Mouse (Mus musculus) olfactory bulb, adult 2 months (tissue): ENCODE measurements around the gene Atp1a2. TPM values are rescaled to one million over a fixed set of nuclear protein-coding genes. Genes with fewer than 3 reads are reported as not detected.

Experiments
- H3K27ac ChIP-seq: fragments of 200-500 bp; 2 replicates; pipeline ENCODE4 v1.5.1; 2012; ENCODE audit warnings: low read depth, low read length; ENCODE audit not compliant: insufficient read depth
- H3K4me1 ChIP-seq: fragments of 200-500 bp; 2 replicates; pipeline ENCODE4 v1.6.1; 2012; ENCODE audit warnings: low read length; ENCODE audit not compliant: control insufficient read depth, insufficient read depth
- H3K4me3 ChIP-seq: fragments of 200-500 bp; 2 replicates; pipeline ENCODE4 v1.5.1; 2012; ENCODE audit warnings: mild to moderate bottlenecking, low read depth, low read length, moderate library complexity; ENCODE audit not compliant: insufficient read depth
- CTCF ChIP-seq: fragments of 200-500 bp; IDR thresholded peaks from 2 replicates; pipeline ENCODE4 v1.5.1; 2012; ENCODE audit warnings: low read depth, mild to moderate bottlenecking, low read length, moderate library complexity; ENCODE audit not compliant: insufficient read depth
- POLR2A ChIP-seq: fragments of 200-500 bp; IDR thresholded peaks from 2 replicates; pipeline ENCODE4 v1.6.1; 2012; ENCODE audit warnings: mild to moderate bottlenecking, low read depth, low read length, moderate library complexity; ENCODE audit not compliant: insufficient read depth
- WGBS: fragments of 180-500 bp; shearing (Covaris S2); methylation state at CpG from one replicate; pipeline ENCODE4 v1.1.7; 2018; 5-methylcytosine and 5-hydroxymethylcytosine counted together
- polyA plus RNA-seq: library from polyadenylated mRNA; stranded (reverse); fragments of >200 nt; gene quantifications from 2 replicates; pipeline ENCODE4 v1.2.4, GENCODE M21; 2012; ENCODE audit warnings: low replicate concordance; ENCODE audit not compliant: missing spikeins, insufficient read depth, insufficient read length

The Atp1a2 gene
- polyA plus RNA-seq, 1 experiment, result 130 TPM

- Histone ChIP-seq H3K4me1 (peaks cover 39% of the 10 kb centered on the region), H3K27ac (no peak overlapping the region), H3K4me3 (no peak overlapping the region)
- 86% methylated on average over 11 of the region's 11 CpGs for WGBS
- no peak for TF ChIP-seq POLR2A
- no peak for TF ChIP-seq CTCF
Measured at GRCm38 (mm10) chr1:172288900-172289616, 8.8 kb downstream of the Atp1a2 start.

GRCm38 (mm10) chr1:172286740-172287139 lies 11.1 kb downstream of the Atp1a2 start:
- TF ChIP-seq CTCF (no peak), POLR2A (no peak)
- Histone ChIP-seq H3K4me3 (no peak overlapping the region), H3K4me1 (peaks cover 32% of the 10 kb centered on the region), H3K27ac (no peak overlapping the region)
- WGBS, result 51% methylated on average over 5 of the region's 5 CpGs

- Histone ChIP-seq H3K27ac (no peak overlapping the region), H3K4me3 (no peak overlapping the region), H3K4me1 (peaks cover 51% of the 10 kb centered on the region)
- WGBS, result 81% methylated on average over 14 of the region's 14 CpGs
- TF ChIP-seq POLR2A (no peak), CTCF (no peak)
Measured at GRCm38 (mm10) chr1:172284221-172284620, 13.6 kb downstream of the Atp1a2 start.

DNA sequence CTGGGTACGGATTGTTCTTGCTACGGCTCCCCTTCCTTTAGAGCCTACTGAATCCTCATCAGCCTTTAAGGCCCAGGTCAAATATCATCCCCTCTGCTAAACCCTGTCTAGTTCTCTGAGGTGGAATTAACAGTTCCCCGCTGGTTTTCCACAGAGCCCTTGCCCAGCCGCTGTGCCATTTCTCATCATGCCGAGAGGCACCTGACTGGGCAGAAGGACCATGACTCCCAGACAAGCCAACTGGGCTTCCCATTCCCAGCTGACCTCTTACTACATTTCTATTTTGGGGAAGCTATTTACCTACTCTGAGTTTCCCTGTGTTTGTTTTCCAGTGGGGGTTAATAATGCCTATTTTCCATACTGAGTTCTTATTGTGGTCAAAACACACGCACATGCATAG lies 14.8 kb downstream of the Atp1a2 start:
- 86% methylated on average over 6 of the region's 6 CpGs for WGBS
- no peak overlapping the region for H3K27ac ChIP-seq
- TF ChIP-seq CTCF (no peak), POLR2A (no peak)
- H3K4me3 ChIP-seq, result no peak overlapping the region
- H3K4me1 ChIP-seq, result peaks cover 51% of the 10 kb centered on the region

DNA sequence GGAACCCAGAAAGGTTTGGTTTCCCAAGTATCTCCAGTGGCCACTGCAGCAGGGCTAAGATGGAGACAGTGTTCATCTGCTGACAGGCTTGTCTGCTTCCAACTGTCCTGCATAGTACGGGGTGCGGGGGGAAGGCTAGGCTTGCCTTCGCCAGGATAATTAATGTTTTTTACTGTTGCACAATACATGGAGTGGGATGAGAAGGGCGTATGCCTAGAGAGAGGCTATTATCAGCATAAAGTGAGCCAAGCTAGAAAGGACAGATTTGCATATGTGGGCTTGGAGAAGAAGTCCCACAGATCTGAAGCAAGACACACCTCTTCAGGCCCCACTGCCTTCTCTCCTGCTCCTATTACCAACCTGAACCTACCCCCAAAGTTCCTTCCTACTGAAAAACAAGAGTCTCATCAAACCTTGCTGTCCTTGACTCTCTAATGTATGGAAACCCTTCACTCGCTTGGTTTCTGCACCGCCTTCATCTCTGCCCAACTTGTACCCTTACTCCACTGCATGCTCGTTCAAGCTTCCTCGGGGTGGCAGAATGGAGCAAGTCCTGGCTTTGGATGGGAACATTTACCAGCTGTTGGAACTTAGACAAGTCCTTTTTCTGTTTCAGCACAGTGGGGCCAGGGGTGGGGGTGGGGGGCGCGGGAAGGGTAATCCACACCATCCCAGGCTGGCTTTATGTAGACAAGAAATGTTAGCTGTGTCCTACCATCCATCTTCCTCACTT lies 16.2 kb downstream of the Atp1a2 start:
- H3K27ac ChIP-seq, result no peak overlapping the region
- H3K4me3 ChIP-seq, result no peak overlapping the region
- TF ChIP-seq POLR2A, result no peak
- H3K4me1 ChIP-seq, result peaks cover 48% of the 10 kb centered on the region
- WGBS, result 30% methylated on average over 10 of the region's 10 CpGs

- no peak overlapping the region for H3K4me3 ChIP-seq
- peaks cover 35% of the 10 kb centered on the region for H3K4me1 ChIP-seq
- TF ChIP-seq CTCF (no peak), POLR2A (no peak)
- H3K27ac ChIP-seq, result no peak overlapping the region
- WGBS, result 72% methylated on average over 16 of the region's 16 CpGs
Measured at GRCm38 (mm10) chr1:172279768-172280509, 17.9 kb downstream of the Atp1a2 start.

- TF ChIP-seq CTCF (no peak), POLR2A (no peak)
- Histone ChIP-seq H3K4me1 (peaks cover 28% of the 10 kb centered on the region), H3K4me3 (no peak overlapping the region), H3K27ac (no peak overlapping the region)
- 86% methylated on average over 13 of the region's 13 CpGs for WGBS
Measured at GRCm38 (mm10) chr1:172278328-172278727, 19.5 kb downstream of the Atp1a2 start.

DNA sequence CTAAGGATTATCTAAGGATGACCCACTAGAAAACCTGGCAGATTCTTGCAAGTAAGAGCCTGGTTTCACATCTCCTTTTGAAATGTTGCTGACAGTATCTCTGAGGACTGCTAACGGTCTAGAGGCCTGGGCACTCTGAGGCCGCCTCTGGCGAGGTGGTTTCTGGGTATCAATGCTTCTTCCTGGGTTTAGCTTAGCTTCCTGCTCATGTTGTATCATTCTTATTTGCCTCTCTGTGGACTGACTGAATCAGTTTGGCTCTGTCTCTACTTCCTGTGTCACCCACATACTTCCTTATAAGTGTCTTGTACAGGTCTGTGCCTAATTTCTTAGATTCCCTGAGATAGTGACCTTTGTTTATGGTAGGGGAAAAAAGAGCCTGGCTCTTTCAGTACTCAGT lies 20.7 kb downstream of the Atp1a2 start:
- Histone ChIP-seq H3K27ac (no peak overlapping the region), H3K4me1 (peaks cover 22% of the 10 kb centered on the region), H3K4me3 (no peak overlapping the region)
- TF ChIP-seq CTCF, result no peak
- 78% methylated on average over 3 of the region's 3 CpGs for WGBS

DNA sequence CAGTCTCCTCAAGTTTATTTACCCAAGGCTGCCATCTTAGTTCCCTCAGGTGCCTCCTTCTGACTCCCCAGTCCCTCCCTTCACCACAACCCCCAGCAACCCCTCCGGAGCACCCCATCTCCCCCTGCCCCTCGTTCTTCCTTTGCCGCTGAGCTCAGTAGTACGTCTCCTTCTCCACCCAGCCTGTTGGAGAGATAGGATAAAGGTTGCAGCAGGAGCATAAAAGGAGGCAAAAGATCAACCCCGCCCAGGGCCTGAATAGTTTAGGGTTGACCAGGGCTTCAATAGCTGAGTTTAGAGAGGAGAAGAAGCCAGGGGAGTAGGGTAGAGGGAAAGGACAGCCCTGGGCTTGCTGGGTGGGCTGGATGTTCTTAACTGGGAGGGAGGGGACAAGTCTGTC lies 23.3 kb downstream of the Atp1a2 start:
- peaks cover 6% of the 10 kb centered on the region for H3K4me1 ChIP-seq
- TF ChIP-seq POLR2A (no peak), CTCF (no peak)
- no peak overlapping the region for H3K4me3 ChIP-seq
- 89% methylated on average over 5 of the region's 5 CpGs for WGBS
- no peak overlapping the region for H3K27ac ChIP-seq
